Mouse (Mus musculus) layer of hippocampus, postnatal 25 days (tissue): Measurements from ENCODE around the gene Akap1. TPM values are rescaled to one million over a fixed set of nuclear protein-coding genes. Genes with fewer than 3 reads are reported as not detected.

ENCODE experiments used
- DNase-seq, 2 experiments: peaks; one replicate each; pipeline ENCODE4 v3.0.0; 2022; ENCODE audit warnings: mixed read lengths in 2 of 2, low spot score in 1 of 2; ENCODE audit errors: extremely low spot score in 1 of 2
- total RNA-seq, 2 experiments: library from RNA; stranded (reverse); gene quantifications; 2 replicates each; pipeline ENCODE4 v1.2.3; 2021

The Akap1 gene
- total RNA-seq, 2 experiments from 2014 or later: 39.8 to 42.6 TPM

DNA sequence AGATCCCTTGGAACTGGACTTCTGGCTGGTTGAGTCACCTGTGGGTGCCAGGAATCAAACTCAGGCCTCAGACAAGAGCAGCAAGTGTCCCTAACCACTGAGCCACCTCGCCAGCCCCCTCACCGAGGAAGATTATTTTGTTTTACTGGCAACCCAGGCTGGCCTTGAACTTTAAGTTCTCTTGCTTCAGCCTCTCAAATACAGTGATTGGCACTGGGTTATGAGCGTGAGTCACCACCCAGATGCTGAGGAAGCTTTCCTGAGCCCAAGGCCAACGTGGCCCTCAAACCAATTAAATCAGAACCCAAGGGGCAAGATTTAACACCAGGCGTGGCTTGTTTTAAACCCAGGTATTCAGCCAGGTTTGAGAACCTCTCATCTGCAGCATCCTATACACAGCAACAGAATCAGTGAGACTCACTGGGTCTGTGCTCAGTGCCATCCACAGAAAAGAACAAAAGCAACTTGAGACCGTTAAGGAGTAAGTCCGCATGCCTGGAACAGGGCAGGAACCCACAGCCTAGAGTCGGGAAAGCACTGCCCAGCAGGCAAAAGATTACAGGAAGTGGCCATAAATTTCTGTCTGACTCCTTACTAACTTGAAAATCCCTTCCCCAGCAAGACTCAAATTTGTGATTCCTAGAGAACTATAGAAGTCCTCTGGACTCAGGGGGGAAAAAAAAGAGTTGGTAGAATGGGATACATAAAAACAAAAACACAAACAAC, 16.9 kb downstream of the Akap1 start:
- DNase-seq: no peak

DNA sequence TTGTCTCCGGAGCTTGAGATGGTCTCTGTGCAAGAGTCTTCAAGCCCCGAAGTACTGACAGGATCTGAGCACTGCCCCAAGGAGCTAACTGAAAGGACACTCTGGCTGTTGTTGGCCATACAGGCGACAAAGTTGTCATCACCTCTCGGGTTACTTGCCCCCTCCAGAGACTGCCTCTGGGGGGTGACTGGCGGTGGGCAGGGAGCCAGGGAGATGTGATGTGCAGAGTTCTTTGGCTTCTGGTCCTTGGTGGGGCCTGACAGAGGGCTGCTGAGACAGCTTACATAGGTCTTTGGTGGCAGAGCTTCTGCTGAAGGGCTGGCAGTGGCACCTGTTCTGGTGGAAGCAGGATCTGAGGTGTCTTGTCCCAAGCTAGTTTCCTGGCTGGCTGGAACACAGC, 20.0 kb downstream of the Akap1 start:
- DNase-seq: no peak

DNA sequence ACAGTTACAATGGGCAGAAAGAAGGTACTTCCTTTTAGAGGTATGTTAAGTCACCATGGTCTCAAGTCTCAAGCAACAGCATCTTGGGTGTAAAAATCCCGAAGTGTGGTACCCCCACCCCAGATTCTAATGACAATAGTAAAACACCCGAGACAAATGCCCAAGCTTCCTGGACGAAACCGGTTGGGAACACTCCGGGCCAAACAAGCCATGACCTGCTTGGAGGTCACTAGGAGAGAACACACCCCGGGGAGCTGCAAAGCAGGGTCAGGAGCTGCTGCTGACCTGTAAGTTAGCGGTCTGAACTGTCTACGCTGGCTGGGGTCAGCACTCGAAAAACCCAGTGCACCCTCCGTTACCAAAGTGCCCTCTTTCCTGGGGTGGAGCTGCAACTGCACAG, 21.1 kb downstream of the Akap1 start:
- no peak for DNase-seq

DNA sequence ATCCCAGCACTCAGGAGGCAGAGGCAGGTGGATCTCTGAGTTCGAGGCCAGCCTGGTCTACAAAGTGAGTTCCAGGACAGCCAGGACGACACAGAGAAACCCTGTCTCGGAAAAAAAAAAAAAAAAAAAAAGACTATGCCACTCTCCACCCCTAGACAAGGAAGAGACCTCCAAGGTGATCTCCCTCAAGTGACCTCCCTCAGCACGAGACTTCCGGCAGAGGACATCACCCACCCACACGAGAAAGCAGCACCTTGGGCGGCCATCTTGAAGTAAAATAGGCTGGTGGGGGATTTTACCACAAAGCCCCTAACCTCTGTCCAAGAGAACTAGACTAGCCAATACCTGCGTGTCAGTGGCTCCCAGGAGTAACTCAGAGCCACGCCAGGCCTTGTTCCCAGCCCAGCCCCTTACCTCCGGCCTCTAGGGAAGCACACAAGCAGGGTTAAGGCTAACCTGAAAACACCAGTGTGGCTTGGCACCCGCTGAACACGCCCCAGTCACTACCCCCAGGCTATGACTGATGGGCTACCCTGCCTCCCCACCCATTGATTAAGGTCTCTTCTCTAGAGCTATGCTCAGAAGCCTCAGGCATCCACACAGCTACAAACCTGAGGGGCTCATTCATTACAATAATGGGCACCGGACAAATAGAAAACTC, 21.9 kb downstream of the Akap1 start:
- DNase-seq: no peak

DNA sequence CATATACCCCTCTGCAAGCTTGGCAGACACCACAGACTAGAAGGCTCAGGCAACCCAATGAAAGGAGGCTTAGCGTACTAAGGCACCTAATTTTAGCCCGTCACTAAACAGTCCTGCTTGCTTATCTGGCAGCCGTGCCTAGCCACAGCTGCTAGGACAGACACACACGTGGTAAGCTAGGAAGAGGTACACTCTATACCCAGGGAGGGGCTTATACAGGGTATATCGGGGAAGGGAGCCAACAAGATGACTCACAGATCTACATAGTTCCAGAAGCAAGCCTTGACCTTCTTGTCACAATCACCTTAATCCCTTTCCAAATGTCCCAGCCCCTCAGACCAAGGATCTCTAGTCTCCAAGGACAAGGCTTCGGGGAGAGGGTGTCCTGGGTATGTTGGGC, 23.0 kb downstream of the Akap1 start:
- DNase-seq: no peak

DNA sequence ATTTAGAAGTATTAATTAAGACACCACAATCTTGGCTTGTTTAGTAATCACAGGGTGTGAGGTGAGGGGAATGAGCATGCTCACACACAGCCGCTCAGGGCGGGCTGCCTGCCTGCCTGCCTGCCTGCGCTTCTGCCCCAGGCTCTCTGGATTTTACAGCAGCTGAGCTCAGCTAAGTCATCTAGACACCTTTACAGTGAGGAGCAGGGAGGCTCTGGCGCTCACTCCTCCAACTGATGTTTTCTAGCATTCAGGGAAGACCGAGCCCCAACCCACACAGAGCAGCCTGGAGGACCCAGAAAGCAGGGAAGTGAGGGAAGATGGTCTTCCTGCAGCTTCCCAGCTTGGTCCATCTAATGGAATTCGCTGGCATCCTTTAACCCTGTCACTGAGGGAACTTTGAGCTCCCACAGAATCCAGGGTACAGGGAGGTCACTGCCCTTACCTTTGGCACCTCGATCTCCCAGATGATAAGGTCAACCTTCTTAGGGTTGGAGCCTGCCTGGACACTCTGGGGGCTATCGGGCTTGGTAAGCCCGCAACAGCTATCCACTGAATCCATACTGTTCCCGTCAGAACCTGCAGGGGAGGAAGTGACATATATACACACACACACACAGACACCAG, 23.5 kb downstream of the Akap1 start:
- DNase-seq: no peak

DNA sequence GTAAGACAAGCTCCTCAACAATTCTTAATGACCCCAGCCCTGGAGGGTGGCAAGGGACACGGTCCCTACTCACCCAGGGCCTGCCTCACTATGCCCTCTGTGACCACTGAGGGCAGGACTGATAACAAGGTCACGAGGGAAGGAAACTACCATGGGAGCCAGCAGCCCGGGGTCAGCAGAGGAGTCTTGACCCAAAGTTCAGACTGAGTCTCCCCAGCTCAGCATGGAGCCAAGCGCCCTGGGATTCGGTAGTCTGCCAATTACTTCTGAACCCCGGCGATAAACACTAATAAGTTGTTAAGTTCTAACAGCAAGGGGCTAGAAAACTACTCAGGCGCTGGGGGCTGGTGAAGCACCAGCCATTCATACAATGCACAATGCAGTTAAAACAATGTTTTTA, 24.1 kb downstream of the Akap1 start:
- no peak for DNase-seq

DNA sequence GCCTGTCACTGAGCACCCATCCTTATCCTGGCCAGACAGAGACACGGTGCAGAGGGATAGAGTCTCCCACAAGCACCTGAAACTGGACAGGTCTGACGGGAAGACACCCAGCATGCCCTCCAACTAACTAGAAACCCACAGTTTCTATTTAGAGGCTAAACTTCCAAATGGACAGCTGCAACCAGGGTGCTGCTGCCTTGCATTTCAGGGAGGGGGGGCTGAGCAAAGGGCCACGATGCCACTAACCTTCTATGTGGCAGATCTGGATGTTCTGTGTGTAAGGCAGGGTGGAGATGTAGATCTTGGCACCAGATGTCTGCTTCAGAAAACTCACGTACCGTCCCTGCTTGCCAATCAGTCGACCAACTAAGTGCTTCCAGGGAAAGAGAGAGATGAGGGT, 25.0 kb downstream of the Akap1 start:
- no peak for DNase-seq

DNA sequence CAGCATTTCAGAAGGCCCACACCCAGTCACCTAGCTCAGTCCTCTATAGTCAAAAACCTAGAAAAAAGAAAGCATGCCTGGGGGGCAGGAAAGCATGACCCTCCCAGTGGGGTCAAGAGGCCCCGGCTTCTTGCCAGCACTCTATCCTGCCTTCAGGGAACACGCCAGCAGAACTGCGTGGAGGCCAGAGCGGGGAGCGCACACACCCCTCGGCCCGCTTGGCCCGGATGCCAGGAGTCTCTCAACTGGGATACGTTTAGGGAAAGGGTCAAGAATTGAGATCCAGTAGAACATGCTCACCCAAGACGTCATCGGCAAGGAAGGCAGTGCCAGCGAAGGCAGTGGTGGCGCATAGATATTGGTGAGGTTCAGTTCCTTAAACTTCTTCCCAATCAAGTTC, 25.8 kb downstream of the Akap1 start:
- no peak for DNase-seq

DNA sequence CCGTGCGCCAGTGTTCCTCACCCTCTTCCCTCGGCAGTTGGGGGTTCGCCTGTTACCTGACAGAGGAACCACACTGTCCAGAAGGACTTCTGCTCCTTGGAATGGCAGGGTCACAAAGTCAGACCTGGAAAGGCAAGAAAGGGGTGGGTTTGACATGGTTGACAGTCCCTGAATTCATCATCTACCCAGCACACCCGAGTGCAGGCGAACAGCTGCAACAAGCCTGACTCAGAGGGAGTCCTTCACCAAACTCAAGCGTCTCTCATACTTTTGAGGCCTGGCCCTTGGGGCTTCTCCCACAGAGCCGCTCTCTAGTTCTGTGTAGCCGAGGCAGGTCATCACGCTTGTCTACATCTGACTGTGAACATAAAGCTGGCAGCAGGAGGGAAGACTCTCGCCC, 29.8 kb downstream of the Akap1 start:
- no peak for DNase-seq

DNA sequence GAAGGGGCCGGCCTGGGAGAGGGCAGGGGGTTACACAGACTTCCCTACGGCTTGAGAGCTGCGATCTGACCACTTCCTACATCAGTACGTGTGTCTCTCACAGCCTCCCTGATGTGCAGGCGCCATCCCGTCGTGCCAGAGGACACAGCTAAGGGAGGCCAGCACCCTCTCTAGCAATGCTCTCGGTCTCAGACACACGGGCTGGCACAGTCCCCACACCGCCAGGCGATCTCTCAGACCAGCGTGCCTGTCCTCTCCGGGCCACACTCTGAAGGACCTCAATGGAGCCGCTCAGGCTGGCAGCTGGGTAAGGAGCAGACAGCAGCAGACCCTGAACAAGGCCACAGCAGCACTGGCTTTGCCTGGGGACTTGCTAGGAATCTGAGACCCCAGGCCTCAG, 30.3 kb downstream of the Akap1 start:
- DNase-seq: no peak

DNA sequence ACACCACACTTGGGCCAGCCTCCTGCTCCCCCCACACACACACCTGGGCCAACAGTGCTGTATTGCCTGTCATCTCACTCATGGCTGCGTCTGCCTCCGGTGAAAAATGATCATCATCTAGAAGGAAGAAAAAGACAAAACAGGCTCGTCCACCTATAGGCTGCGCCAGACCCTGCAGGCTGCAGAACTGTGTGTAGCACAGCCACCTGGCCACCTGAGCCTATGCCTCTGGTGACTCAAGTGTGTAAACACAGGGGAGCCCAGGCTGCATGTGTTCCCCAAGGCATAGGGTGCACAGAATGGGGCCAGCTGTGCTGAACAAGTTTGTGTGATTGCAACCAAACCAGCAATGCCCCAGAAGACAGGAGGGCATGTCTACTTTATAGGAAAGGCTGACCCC, 31.3 kb downstream of the Akap1 start:
- DNase-seq: no peak

DNA sequence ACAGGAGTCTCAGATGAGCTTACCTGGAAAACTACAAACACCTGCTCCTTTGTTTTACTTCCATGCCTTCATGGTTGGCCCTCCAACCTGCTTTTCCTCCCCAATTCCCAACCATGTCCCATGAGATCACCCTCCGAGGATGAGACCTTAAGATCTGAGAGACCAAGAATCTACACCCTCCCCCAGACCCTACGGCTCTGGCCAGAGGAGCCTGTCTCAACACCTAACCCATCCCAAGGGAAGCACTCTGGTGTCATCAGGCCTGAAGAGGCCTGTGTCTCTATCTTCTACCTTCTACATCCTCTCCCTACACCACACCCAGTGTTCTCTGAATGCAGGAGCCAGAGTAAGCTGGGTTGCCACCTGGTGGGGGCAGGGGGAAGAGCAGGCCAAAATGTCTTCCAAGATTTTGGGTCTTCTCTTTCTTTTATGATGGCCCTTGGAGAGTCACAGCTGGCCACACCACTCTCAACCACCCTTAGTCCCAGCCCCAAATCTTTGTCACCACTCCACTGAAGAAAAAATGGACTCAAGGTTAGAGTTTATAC, 34.1 kb downstream of the Akap1 start:
- peak in 1 of 2 experiments; percentile 36 for DNase-seq

DNA sequence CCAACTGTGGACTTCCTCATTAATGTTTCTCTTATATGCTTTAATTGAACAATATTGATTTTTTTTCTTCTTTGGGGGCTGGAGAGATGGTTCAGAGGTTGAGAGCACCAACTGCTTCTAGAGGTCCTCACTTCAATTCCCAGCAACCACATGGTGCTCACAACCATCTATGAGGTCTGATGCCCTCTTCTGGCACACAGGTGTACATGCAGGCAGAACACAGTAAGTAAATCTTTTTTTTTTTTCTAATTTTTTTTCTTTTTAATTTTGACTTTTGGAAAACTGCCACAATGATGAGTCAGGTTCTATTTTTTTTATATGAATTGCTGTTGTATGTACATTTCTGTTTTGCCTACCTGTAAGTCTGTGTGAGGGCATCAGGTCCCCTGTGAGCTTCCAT, 35.9 kb downstream of the Akap1 start:
- no peak for DNase-seq

DNA sequence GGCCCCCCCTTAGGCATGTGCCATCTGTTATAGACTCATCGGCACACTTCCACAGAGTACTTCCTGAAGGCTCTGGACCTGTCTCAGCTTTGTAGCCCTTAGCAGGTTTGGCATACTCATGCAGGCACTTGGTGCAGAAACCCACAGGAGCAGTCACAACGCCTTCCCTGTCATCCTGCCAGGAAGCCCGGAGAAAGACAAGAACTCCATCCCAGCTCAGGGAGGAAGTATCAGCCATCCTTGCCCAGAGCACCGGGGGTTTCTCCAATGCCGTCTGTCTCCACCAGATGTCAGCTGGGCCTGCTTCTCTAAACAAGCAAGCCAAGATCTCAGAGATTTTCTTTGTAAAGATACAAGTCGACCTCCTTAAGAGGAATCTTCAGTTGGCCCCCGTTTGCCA, 38.5 kb downstream of the Akap1 start:
- DNase-seq: no peak

DNA sequence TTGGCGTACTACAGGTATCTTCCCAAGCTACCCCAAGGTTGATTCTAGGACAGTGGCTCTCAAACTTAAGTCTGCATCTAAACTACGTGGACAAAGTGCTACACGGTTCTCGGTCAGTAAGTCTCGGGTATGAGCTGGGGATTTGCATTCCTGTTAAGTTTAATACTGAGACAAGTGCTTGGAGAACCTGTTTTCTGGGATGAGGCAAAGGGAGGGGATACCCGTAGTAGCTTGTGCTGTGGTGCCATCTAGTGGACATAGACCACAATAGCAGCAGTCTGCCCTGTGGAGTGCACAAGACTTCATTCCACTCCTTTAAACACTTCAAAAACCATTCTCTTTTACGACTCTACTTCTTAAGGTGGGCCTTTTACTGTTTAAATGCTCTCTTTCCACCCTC, 41.4 kb downstream of the Akap1 start:
- DNase-seq: peak; percentile 49 to 65

DNA sequence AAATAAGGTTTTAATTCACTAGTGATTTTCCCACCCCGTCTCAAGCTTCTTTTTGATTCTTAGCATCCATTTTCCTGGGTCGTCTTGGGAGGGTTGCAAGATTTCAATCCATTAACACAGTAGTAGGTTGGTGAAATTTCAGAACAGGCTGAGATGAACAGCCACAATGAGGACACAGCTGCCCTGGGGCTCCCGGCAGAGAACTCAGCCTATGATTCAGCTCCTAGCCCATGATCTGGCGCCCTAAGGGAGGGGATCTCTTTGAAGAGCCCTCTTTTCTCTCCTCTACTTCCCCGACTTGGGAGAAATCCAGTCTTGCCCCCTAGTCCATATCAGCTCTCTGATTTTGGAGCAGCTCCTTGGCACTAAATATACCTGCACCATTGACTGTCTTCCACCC, 41.9 kb downstream of the Akap1 start:
- no peak for DNase-seq

DNA sequence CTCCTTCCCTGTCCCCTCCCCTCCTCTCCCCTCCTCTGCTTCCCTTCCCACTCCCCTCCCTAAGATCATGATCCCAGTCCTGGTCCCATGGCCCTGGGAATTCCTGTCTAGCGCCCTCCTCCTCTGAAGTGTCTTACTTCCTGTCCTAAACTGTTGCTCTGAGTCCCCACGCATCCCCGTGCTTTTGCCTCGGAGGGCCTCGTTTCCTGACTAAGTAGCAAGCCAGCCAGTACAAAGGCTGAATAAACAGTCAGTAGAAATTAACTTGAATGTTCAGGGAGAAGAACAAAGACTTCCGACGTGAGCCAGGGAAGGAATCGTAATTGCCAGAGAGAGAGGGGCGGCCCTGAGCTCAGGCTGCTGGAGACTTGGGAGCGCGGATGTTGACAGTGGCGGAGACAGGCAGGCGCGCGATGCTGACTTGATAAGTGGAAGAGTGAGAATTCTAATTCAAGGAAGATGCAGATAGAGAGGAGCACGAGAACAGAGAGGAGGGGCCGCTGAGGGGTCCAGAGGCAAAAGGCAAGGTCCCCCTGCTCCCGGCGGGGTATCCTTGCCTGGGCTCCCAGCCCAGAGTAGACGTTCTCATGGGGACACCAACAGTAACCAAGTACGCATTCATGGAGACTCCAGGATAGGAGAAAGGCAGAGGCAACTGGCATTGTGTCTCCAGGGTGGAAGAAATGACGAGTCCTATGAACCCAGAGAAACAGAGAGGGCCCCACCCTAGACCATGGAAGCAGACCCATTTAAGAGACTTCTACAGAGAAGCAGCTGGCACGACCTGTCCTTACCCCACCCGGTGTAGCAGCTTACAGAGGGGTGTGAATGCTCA, 43.4 kb downstream of the Akap1 start:
- DNase-seq: no peak

DNA sequence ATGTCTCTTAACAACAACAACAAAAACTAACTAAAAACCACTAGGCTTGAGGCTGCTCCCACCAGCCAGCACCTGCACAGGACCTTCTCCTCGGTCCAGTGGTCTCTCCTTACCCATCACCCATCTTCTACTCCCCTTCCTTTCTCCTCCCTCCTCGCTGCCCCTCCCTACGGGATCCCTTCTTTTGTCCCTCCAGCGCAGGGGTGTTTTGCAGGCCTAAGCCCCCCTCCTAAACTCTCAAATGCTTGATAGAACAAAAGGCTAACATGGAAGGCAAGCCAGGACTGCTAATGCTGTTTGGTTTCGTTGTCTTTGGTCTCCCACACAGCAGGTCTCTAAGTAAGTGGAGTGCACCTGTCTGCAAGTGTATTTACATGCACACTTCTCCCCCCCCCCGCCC, 44.1 kb downstream of the Akap1 start:
- no peak for DNase-seq

DNA sequence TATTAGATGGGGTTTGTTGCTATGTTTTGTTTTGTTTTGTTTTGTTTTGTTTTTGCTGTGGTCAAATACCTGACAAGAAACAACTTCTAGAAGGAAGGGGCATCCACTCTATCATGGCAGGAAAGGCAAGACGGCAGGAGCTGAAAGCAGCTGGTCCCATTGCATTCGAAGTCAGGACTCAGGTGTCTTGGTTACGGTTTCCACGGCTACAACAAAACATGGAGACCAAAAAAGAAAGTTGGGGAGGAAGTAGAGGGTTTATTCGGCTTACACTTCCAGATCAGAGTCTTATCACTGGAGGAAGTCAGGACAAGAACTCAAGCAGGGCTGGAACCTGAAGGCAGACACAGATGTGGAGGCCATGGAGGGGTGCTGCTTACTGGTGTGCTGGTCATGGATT, 47.3 kb downstream of the Akap1 start:
- no peak for DNase-seq
